Mouse (Mus musculus): ENCODE measurements around the gene Eif2b1. TPM values are rescaled to one million over a fixed set of nuclear protein-coding genes. Genes with fewer than 3 reads are reported as not detected.
"Not testable (repeated sequence)": the region's sequence is repeated elsewhere in the genome, so short reads cannot be mapped to it uniquely, and the experiment has no call there.

Gene Eif2b1
- polyA plus RNA-seq, 1 experiment from 2014 or later, result 67.8 TPM

DNA sequence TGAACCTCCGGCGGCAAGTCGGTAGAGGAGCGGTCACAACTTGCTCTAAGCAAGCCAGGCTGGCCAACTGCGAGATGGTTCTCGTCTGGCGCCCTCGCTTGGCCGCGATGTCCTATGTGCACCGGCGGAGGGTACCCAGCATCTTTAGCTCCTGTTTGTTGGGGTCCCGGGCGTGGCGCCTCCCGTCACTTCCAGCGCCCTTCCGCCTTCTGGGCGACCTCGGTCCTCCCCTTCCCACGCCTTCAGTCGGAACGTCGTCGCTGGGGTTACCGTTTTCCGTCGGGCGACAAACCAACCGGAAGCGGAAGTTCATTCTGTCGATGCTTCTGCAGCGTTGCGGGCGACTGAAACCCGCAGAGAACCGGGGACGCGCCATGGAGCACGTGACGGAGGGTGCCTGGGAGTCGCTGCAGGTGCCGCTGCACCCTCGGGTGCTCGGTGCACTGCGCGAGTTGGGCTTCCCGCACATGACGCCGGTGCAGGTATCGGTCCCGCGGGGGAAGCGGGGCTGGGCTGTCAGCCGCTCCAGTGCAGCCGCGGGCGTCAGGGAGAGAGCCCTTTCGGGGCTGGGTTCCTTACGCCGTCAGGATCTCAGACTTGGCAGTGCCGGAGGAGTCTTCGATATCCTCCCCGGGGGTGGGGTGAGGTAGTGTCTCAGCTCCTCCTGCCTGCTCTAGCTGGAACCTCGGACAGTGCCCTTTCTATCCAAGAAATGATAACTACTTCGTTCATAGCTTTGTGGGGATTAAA lies 26.2 kb downstream of the Eif2b1 start, which contains the start of gene Ddx55:
Gene Ddx55 (plus strand): TSS at position 307 of the 750 bp plus-strand sequence.
- ATAC-seq (ENCODE audit: low FRiP score) (peak; percentile 88), DNase-seq (ENCODE audit: low spot score) (peak; percentile 91)
- Histone ChIP-seq H3K27me3 (ENCODE audit: control insufficient read depth, insufficient read depth, low read length) (no peaks in the 10 kb centered on the region), H3K4me1 (replicated peaks; ENCODE audit: control insufficient read depth, insufficient read depth, low read length) (peaks cover 5% of the 10 kb centered on the region), H3K9ac (peak within 1 kb of the TSS; percentile 78), H3K9me3 (ENCODE audit: control insufficient read depth, low read length) (no peaks in the 10 kb centered on the region), H3K36me3 (replicated peaks; ENCODE audit: control insufficient read depth, insufficient read depth) (peaks cover 51% of the 10 kb centered on the region), H3K27ac (peak within 1 kb of the TSS; percentile 86), H3K4me3 (replicated peaks; ENCODE audit: low read length) (peak within 1 kb of the TSS; percentile 84), H3K4me2 (replicated peaks) (peak within 1 kb of the TSS; percentile 83)
- WGBS, result under 1% methylated on average over 66 of the region's 66 CpGs

- Histone ChIP-seq H3K4me3 (replicated peaks; ENCODE audit: low read length) (peak overlapping the region; percentile 84), H3K27me3 (ENCODE audit: control insufficient read depth, insufficient read depth, low read length) (no peaks in the 10 kb centered on the region), H3K9ac (peak overlapping the region; percentile 78), H3K27ac (peak overlapping the region; percentile 86), H3K4me1 (replicated peaks; ENCODE audit: control insufficient read depth, insufficient read depth, low read length) (peaks cover 5% of the 10 kb centered on the region), H3K9me3 (ENCODE audit: control insufficient read depth, low read length) (no peaks in the 10 kb centered on the region), H3K4me2 (replicated peaks) (peak overlapping the region; percentile 83), H3K36me3 (replicated peaks; ENCODE audit: control insufficient read depth, insufficient read depth) (peaks cover 53% of the 10 kb centered on the region)
- DNase-seq (ENCODE audit: low spot score) (no peak), ATAC-seq (ENCODE audit: low FRiP score) (no peak; the same call in 1 of the 2 replicates)
- WGBS, result 15% methylated on average over 9 of the region's 9 CpGs
Observed at GRCm38 (mm10) chr5:124552094-124552472, 26.8 kb downstream of the Eif2b1 start.

DNA sequence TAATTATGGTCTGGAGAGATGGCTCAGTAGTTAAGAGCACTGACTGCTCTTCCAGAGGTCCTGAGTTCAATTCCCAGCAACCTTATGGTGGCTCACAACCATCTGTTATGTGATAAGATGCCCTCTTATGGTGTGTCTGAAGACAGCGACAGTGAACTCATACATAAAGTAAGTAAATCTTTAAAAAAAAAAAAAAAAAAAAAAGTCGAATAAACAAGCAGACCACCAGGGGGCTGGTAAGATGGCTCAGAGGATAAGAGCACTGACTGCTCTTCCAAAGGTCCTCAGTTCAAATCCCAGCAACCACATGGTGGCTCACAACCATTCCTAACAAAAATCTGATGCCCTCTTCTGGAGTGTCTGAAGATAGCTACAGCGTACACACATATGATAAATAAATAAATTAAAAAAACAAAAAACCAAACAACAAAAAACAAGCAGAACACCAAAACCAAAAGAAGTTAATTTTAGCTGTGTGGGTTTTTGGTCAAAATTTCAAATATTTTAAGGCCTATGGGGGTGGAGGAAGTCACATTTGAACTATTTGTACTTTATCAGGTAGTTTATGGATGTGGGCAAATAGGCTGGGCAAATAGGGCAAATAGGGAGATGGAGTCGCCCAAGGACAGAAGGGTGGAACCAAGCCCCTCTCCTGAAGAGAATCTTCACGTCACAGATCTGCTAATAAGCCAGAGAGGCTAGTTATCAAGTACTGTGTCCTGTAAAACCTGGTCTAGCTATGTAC lies 27.4 kb downstream of the Eif2b1 start:
- DNase-seq (ENCODE audit: low spot score); H3K27ac ChIP-seq; H3K9me3 ChIP-seq (ENCODE audit: control insufficient read depth, low read length); H3K27me3 ChIP-seq (ENCODE audit: control insufficient read depth, insufficient read depth, low read length); H3K9ac ChIP-seq; H3K4me1 ChIP-seq (replicated peaks; ENCODE audit: control insufficient read depth, insufficient read depth, low read length); ATAC-seq (ENCODE audit: low FRiP score): not testable (repeated sequence)
- 30% methylated on average over 5 of the region's 5 CpGs for WGBS
- peak overlapping the region; percentile 84 for H3K4me3 ChIP-seq (replicated peaks; ENCODE audit: low read length)
- H3K4me2 ChIP-seq (replicated peaks), result peak overlapping the region; percentile 83
- peaks cover 53% of the 10 kb centered on the region for H3K36me3 ChIP-seq (replicated peaks; ENCODE audit: control insufficient read depth, insufficient read depth)

GRCm38 (mm10) chr5:124550737-124551136 lies 28.2 kb downstream of the Eif2b1 start:
- not testable (repeated sequence) for H3K4me2 ChIP-seq (replicated peaks); H3K27me3 ChIP-seq (ENCODE audit: control insufficient read depth, insufficient read depth, low read length); H3K4me1 ChIP-seq (replicated peaks; ENCODE audit: control insufficient read depth, insufficient read depth, low read length); H3K9me3 ChIP-seq (ENCODE audit: control insufficient read depth, low read length); DNase-seq (ENCODE audit: low spot score); H3K27ac ChIP-seq; ATAC-seq (ENCODE audit: low FRiP score); H3K4me3 ChIP-seq (replicated peaks; ENCODE audit: low read length); H3K9ac ChIP-seq
- WGBS, result 92% methylated on average over 4 of the region's 4 CpGs
- peaks cover 53% of the 10 kb centered on the region for H3K36me3 ChIP-seq (replicated peaks; ENCODE audit: control insufficient read depth, insufficient read depth)

GRCm38 (mm10) chr5:124541602-124541973 lies 37.3 kb downstream of the Eif2b1 start:
- H3K9ac ChIP-seq, result peak overlapping the region; percentile 77
- H3K27ac ChIP-seq, result peak overlapping the region; percentile 77; the same call in 1 of the 2 replicates
- H3K36me3 ChIP-seq (replicated peaks; ENCODE audit: control insufficient read depth, insufficient read depth), result peaks cover 39% of the 10 kb centered on the region
- no peaks in the 10 kb centered on the region for H3K27me3 ChIP-seq (ENCODE audit: control insufficient read depth, insufficient read depth, low read length)
- DNase-seq (ENCODE audit: low spot score) (no peak), ATAC-seq (ENCODE audit: low FRiP score) (no peak)
- H3K4me2 ChIP-seq (replicated peaks), result peak overlapping the region; percentile 88
- no peaks in the 10 kb centered on the region for H3K9me3 ChIP-seq (ENCODE audit: control insufficient read depth, low read length)
- peaks cover 14% of the 10 kb centered on the region for H3K4me1 ChIP-seq (replicated peaks; ENCODE audit: control insufficient read depth, insufficient read depth, low read length)
- peak overlapping the region; percentile 91 for H3K4me3 ChIP-seq (replicated peaks; ENCODE audit: low read length)
- WGBS, result 13% methylated on average over 8 of the region's 8 CpGs

DNA sequence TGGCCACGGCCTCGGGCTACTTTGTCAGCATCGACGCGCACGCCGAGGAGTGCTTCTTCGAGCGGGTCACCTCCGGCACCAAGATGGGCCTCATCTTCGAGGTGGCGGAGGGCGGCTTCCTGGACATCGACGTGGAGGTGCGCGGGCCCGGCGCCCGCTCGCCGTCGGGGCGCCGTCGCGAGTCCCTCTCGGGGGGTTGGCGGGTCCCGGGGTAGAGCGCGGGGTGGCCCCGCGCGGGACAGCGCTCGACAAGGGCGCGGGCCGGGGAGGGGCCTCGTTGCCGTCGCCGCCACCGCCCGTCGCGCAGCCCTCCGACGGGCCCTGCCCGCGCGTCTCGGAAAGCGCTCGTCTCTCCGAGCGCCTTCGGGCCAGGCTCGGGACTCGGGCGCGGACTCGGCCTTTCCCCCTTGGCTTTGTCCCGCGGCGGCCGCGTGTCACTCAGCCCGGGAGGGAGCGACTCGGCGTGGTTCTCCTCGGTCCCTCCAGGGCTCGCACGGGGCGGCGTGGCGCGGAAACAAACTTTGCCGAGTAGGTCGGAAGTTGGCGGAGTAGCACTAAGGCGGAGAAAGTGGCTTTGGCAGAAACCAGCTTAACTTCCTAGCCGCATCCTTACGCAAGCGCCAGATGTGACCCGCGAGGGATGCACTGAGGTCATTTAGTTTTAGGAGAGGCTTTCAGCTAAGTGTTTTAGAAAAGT lies 37.9 kb downstream of the Eif2b1 start:
- H3K9me3 ChIP-seq (ENCODE audit: control insufficient read depth, low read length), result no peaks in the 10 kb centered on the region

GRCm38 (mm10) chr5:124540383-124540786 lies 38.5 kb downstream of the Eif2b1 start, which contains the start of gene Tmed2:
Tmed2 (plus strand) TSS chr5:124540695.
- Histone ChIP-seq H3K27ac (peak within 1 kb of the TSS; percentile 84), H3K4me3 (replicated peaks; ENCODE audit: low read length) (peak within 1 kb of the TSS; percentile 91), H3K36me3 (replicated peaks; ENCODE audit: control insufficient read depth, insufficient read depth) (peaks cover 27% of the 10 kb centered on the region), H3K9ac (peak within 1 kb of the TSS; percentile 77), H3K4me2 (replicated peaks) (peak within 1 kb of the TSS; percentile 88), H3K9me3 (ENCODE audit: control insufficient read depth, low read length) (no peaks in the 10 kb centered on the region), H3K4me1 (replicated peaks; ENCODE audit: control insufficient read depth, insufficient read depth, low read length) (peaks cover 14% of the 10 kb centered on the region), H3K27me3 (ENCODE audit: control insufficient read depth, insufficient read depth, low read length) (no peaks in the 10 kb centered on the region)
- peak; percentile 96 for ATAC-seq (ENCODE audit: low FRiP score)
- peak; percentile 97 for DNase-seq (ENCODE audit: low spot score)
- under 1% methylated on average over 33 of the region's 35 CpGs for WGBS

More for the DNA sequence above, 37.9 kb downstream of the Eif2b1 start:
- WGBS, result under 1% methylated on average over 76 of the region's 89 CpGs
- peak; percentile 73 for ATAC-seq (ENCODE audit: low FRiP score)
- Histone ChIP-seq H3K36me3 (replicated peaks; ENCODE audit: control insufficient read depth, insufficient read depth) (peaks cover 34% of the 10 kb centered on the region), H3K27ac (peak overlapping the region; percentile 77), H3K4me3 (replicated peaks; ENCODE audit: low read length) (peak overlapping the region; percentile 91), H3K27me3 (ENCODE audit: control insufficient read depth, insufficient read depth, low read length) (no peaks in the 10 kb centered on the region), H3K4me1 (replicated peaks; ENCODE audit: control insufficient read depth, insufficient read depth, low read length) (peaks cover 14% of the 10 kb centered on the region), H3K4me2 (replicated peaks) (peak overlapping the region; percentile 88), H3K9ac (peak overlapping the region; percentile 77)
- DNase-seq (ENCODE audit: low spot score), result peak; percentile 52

GRCm38 (mm10) chr5:124539905-124540304 lies 39.0 kb downstream of the Eif2b1 start:
- H3K27me3 ChIP-seq (ENCODE audit: control insufficient read depth, insufficient read depth, low read length), result no peaks in the 10 kb centered on the region
- ATAC-seq (ENCODE audit: low FRiP score) (no peak), DNase-seq (ENCODE audit: low spot score) (no peak)
- peaks cover 14% of the 10 kb centered on the region for H3K4me1 ChIP-seq (replicated peaks; ENCODE audit: control insufficient read depth, insufficient read depth, low read length)
- peak overlapping the region; percentile 84 for H3K27ac ChIP-seq
- peak overlapping the region; percentile 45 for H3K4me2 ChIP-seq (replicated peaks)
- no peaks in the 10 kb centered on the region for H3K9me3 ChIP-seq (ENCODE audit: control insufficient read depth, low read length)
- H3K4me3 ChIP-seq (replicated peaks; ENCODE audit: low read length), result peak overlapping the region; percentile 91
- H3K36me3 ChIP-seq (replicated peaks; ENCODE audit: control insufficient read depth, insufficient read depth), result peaks cover 22% of the 10 kb centered on the region
- no peak overlapping the region for H3K9ac ChIP-seq
- WGBS, result 76% methylated on average over 4 of the region's 4 CpGs

All from hindbrain, embryonic 14.5 days (tissue).